Mouse (Mus musculus) kidney, adult 8-10 months (tissue): ENCODE results near the gene Cd3e.
A peak's percentile ranks its signal among the peaks of the same experiment; 100 is the strongest.

Experiments used
- DNase-seq, 2 experiments: peaks; one replicate each; pipeline ENCODE4 v3.0.0; 2022

Gene Cd3e

DNA sequence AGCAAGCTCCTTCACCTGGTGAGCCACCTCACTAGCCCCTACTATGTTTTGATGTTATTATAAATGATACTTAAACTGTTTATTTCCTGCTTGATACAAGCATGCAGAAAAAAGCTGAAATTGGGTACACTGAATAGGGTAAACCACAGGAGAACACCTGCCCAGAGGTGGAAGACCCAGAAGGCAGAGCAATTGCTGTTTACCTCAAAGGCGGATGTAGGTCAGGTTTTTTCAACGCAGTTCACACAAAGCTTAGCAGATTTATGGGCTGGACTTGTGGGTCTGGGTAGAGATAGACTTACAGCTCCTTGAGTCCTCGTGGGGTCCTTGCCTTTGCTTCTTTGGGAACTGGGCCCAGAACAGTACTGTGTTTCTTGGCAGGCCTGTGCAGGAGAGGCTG, 6.4 kb upstream of the Cd3e start:
- no peak for DNase-seq

DNA sequence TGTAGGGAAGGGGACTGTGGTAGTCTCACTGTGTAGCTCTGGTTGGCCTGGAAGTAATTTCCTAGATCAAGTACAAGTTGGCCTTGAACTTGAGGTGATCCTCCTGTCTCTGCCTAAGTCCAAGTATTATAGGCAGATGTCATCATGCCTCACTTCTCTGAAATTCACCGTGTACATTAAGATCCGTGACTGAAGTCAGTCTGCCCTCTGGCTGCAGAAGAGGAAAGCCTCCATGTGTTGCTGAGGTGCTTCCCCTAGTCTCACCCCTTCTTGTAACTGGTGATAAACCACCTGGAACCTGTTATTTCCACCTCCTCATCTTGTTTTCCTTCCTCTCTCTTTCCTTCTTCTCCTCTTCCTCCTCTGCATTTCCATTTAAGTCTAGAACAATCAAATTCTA, 5.5 kb upstream of the Cd3e start:
- DNase-seq, result no peak

DNA sequence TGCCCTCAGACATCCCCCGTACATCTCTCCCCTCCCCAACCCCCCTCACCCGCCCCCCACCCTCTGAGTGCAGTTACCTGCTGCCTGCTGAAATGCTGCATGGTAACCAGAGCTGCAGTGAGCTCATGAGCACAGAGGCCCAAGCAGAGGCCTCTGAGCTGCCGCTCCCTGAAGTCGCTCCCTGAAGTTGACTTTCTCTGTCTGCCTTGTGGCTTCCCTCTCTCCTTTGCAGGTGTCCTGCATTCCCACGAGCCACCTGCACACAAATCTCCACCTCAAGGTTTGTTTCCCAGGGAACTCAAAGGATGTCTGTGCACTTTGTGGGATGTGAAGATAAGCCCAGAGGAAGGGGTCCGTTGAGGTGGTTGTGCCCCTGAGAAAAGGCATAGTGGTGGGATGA, 1.9 kb upstream of the Cd3e start:
- no peak for DNase-seq

DNA sequence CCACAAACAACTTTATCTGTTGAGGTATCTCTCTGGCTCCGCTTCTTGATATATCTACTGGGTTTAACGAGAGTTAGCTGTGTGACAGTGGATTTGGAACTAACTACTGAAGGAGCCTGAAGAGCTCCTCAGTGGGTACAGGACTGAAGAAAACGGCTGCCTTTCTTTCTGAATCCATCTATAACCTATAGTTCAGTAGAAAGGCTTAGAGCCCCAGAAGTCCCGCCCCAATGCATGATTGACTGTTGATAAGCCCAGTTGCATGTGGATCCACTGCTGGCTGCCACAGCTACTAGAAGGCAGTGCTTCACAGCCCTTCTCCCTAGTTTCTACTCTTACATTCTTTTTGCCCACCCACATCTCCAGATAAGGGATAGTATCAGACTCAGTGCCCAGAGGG, 1.0 kb upstream of the Cd3e start:
- DNase-seq, result no peak

DNA sequence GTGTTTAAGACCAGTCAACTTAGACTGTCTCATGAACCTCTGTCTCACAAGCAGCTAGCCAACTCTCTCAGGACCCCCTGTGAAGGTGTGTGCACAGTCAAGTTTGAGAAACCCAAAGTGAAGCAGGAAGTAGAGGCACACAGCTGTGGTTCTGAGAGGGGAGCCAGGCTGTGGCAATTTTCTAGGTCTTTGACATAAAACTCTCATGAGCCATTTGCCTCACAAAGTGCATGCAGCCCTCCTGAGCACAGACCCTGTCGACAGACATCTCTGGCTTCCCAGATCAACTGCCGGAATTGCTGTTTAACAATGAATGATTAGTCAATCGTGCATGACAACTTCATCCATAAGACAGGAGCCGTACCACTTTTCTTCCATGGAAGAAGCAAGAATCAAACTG, 1.1 kb downstream of the Cd3e start:
- DNase-seq, result no peak

DNA sequence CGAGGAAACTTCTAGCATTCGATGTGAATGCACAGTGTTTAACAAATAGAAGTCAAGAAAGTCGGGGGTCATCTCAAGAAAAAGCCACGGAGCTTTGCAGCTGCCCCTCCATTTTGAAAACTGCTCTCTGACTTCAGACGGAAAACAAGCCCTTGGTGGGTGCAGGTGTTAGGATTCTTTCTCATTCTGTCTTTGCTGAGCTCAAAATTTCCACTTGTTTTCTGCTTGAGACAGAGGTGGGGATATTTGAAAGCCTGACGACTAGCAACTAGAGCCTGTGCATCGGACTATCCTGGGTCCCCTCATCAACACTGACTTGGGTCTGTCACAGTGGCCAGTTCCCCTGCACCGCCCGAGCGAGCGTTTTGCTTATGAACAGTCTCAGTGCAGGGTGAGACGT, 2.0 kb downstream of the Cd3e start:
- DNase-seq, result no peak

DNA sequence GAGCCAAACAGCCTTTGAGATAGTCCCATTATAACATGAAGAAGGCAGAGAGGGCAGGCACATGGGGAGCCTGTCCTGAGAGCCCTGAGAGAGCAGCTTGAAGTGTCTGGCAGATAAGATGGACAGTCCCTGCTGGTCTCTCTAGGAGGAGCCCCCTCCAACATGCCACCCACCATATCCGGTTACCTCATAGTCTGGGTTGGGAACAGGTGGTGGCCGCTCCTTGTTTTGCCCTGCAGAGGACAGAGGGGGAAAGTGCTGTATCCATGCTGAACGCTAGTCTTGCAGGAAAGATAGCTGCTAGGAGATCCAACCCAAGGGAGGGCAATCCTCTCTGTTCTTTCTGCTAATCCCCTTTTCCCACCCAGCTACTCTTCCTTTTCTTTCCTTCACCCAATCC, 9.2 kb downstream of the Cd3e start:
- no peak for DNase-seq

DNA sequence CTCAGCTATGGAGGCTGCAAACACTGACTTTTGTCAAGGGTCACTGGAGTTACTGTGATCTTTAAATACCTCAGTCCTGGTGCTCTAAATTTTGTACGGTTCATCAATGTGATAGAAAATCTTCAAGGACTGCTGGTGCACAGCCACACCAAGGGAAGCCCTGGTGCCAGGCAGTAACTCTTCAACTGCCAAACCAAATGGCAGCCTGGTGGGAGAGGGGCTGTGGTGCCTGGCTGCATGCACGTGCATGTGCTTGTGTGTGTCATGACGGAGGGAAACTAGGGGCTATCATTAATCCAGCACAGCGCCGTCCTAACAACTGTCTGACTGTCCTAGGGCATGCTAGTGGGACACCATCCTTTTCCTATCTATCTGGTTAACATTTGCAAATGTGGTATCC, 9.7 kb downstream of the Cd3e start:
- no peak for DNase-seq

DNA sequence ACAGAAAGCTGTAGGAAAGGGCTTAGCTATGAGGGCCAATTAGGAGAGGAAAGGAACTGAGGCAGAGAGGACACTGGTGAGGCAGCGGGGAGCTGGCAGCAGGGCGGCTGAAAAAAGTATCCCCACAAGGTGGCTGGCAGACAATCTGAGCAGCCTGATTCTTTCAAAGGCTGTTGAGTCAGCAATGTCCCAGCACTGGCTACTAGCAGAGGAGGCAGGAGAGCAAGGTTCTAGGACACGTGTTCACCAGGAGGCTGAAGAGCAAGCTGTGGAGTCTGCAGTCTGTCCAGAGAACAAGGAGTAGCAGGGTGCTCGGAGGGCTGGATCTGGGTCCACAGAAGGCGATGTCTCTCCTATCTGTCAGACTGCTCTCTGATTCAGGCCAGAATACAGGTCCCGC, 10.3 kb downstream of the Cd3e start:
- DNase-seq, result peak; percentile 67 to 68

DNA sequence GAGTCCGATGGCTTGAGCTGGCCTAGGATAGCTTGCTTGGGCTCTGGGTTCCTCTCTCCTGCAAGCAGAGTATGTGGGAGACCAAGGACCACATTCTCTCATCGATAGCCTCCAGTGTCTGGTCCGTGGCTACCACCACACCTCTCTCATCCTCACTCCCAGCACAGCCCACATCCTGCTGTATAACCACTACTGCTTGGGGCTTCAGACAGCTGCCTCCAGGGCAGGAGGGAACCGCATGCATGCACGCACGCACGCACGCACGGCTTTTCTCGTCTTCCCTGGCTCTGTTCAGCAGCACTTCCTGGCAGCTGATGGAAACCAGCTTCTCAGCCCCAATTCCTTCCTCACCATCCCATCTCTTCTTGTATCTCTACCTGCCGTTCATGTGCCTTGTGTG, 11.3 kb downstream of the Cd3e start:
- no peak for DNase-seq

DNA sequence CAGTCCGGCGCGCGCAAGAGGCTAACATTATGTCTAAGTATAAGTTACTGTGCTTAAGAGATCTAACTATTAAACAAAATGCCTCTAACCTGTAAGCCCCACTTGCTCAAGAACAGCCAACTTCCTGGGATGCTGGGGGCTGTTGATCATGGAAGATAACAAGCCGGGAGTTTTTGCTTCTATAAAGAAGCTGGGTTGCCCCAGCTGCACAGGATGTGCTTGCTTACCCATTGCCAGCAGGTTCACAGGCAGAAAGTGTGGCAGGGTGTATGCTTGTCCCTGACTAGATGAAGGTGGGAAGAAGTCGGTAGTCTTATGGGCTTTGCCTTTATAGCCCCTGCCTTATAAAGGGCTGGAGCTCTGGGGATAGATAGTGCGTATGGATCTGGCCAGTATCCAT, 12.8 kb downstream of the Cd3e start:
- no peak for DNase-seq

DNA sequence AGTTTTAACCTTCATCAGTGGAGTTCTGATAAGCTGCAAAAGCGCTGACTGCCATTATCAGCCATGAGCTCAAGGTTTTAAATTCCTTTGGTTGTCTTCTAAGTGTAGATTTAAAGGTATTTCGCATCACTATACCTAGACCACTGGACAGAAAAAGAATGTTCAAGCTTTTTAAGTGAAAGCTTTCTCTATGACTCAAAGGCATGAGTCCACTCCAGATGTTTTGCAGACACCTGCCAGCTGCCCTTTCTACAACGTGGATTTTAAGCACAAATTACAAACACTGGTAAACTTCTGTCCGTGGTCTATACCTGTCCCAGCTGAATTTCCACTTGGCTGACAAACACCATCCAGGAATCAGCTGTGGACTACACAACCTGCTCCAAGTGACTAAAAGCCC, 14.5 kb downstream of the Cd3e start:
- DNase-seq, result no peak

DNA sequence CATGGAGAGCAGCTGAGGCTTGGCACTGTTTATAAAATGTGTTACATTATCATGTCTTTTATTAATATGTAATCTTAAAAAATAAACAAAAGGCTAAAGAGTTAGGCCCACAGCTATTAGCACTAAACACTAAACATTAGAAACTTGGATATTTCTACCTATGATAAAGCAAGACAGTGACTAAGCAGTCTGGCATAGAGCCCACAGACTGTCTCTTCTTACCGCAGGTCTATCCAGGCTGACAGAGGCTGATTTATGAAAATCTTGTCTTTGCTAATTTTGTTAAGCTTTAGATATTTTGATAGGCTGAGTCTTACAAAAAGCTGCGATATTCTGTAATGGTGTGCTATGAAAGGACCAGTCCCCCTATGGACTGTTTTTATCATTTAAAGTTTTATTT, 16.2 kb downstream of the Cd3e start:
- DNase-seq, result no peak

DNA sequence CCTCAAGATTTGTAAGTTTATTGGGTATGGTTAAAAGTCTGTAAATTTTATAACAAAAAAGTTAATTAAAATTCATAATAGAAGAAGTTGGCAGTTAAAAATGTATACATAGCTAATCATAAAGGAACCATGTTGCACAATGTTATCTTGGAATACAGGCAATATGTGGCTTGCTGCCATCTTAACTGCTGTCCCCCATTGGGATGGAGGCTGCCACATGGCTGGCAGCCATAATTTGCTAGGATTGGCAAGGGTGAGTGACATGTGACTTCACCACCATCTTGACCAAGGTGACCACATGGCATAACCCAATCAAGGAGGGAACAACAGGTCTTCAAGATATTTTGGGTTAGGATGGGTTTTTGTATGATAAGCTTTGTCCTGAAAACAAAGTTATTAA, 17.2 kb downstream of the Cd3e start:
- DNase-seq, result no peak

DNA sequence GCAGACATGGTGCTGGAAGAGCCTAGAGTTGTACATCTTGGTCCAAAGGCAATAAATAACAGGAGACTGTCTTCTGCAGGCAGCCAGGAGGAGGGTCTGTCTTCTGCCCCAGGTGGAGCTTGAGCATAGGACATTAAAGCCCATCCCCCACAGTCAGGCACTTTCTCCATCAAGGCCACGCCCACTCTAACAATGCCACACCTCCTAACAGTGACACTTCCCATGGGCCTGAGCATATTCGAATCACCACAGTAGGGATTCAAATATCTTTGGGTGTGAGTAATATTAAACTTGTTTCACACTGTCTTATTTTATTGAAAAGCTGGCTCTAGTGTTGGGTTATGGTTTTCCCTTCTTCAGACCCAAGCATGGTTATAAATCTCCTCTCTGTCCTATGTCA, 17.6 kb downstream of the Cd3e start:
- DNase-seq, result no peak

DNA sequence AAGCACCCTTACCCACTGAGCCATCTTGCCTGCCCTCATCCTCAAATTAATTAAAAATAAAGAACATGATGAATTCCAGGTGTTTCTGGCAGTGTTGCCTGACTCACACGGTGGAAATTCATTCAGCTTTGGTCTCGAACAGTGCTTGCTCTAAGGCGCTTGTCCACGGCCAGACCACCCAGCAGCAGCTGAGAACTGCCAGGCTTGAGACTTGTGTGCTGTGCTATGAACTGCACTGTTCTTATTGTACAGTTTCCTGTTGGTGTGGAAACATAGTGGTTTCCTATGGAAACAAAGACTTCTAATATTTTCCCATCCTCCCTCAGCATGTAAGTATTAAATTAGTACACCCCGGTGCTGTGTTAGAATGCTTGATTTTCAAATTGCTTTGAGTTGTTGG, 22.5 kb downstream of the Cd3e start:
- no peak for DNase-seq

DNA sequence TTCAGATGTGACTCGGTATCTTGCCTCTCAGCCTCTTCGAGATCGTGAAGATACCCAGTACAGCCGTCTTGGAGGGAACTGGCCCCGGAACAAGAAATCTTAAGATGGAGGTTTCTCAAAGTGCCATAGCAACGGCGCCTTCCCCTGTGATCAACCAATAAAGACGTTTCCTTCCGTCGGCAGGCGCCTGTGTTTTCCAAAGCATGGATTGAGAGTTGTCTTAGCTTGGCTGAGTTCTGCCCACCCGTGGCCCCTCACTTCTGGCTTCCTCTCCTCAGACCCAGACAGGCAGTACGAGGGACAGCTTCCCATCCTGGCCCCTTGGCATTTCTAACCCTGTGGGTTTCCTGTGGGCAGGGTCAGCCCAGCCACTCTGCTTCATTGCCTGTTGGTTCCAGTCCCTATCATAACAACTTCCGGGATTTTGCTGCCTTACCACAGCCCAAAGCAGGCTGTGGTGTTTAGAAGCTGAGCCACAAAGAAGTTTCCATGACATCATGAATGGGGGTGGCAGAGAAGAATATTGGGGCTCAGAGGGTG, 23.1 kb downstream of the Cd3e start:
- DNase-seq, result no peak

DNA sequence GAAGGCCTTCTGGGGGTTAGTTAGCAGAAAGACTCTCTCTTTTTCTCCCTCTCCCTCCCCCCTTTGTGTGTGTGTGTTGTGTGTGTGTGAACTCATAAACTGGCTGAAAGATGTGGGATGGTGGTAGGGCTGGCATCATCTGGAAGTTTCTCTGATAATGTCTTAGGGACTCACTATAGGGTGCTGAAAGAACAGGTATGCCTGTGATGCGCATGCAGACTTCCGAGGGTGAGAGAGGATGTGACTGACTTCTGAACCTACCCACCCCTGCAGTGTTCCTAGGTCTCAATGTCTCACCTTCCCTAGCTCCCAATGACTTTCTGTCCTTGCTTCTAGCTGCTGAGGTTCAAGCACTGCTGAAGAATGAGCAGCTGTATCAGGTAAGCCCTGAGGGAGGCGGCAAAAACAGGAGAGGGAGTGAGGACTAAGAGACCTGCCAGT, 23.7 kb downstream of the Cd3e start:
- no peak for DNase-seq

DNA sequence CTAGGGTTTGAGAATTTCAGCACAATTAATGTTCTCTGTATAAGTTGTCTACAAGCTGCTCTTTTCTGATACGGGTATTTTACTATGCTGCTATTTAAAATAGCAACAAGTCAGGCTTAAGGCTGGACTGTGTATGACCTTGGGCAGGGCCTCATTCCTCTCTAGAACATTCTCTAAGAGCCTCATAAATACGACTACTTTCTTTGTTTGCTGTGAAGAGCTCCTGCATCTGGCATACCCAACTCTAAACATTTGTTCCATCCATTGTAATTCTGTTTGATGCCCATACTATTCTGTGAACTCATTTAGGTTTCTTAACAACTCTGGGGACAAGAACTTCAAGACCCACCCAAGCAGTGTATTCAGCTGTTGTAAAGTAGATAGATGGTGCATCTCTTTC, 26.4 kb downstream of the Cd3e start:
- DNase-seq, result no peak

DNA sequence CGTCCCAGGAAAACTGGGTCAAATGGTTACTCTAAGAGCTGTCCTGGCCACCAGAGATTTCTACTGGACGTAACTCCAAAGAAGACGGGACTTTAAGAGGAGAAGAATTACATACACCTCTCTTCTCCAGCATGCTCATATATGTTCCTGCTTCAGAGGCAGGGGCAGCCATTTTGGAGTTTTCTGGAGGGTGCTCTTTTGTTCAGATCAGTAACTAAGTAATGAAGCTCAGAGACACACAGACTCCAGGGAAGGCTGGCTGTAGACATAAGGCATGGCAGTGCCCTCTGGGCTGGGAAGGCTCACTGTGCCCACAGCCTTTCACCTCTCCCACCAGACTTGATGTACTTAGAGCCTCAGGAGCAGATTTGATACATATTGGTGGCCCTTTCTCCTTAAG, 26.9 kb downstream of the Cd3e start:
- no peak for DNase-seq

DNA sequence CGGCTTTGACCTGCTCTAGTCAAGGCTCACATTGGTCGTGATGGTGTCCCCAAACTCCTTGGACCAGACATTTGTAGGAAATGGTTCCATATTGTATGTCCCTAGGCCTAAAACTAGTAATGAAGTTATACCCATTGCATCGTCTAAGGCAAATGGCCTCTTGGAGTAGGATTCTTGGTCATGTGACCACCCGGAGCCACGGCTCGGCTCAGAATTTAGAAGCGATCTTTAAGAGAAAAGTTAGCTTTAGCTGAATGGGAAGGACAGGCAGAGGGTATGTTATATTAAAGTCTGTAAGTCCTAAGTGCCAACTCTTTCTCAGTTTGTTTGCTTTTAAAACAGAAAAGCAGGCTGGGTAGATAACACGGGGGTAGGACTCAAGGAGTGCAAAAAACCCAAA, 27.3 kb downstream of the Cd3e start:
- DNase-seq, result no peak

DNA sequence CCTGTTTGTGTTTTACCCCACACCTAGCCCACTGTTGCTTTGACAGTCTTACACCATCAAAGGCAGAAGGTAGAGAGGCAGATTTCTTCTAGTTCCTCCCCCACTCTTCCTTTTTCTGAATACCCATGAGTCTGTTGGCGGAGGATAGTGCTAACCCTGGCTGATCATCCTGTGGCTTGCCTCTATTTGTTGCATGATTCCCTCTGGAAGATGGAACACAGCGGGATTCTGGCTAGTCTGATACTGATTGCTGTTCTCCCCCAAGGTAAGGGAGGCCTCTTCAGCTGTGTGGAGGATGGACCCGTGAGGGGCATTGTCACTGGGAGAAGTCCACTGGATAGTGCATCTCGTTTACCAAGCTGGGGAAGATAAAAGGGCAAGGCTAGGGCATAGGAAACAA, 27.8 kb downstream of the Cd3e start, which contains the start of gene Cd3d:
TSS of gene Cd3d (plus strand) at position 111 of the 400 bp plus-strand sequence.
- no peak for DNase-seq

DNA sequence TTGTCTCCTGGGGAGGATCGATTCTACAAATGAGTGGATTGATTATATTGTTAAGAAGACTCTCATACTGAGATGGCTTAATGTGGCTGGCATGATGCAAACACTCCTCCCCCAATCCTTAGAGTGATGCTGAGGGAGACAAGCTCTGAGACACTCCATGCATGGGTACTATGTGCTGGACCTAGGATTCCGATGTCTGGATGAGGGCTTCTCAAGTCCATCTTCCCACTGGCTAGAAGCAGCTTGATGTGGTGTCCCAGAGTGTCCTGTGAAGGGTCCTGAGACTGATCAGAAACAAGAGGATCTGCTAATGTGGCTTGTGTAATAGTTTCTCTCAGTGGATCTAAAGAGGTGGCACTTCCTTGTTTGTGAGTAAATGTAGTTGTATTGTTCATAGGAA, 28.3 kb downstream of the Cd3e start:
- no peak for DNase-seq

DNA sequence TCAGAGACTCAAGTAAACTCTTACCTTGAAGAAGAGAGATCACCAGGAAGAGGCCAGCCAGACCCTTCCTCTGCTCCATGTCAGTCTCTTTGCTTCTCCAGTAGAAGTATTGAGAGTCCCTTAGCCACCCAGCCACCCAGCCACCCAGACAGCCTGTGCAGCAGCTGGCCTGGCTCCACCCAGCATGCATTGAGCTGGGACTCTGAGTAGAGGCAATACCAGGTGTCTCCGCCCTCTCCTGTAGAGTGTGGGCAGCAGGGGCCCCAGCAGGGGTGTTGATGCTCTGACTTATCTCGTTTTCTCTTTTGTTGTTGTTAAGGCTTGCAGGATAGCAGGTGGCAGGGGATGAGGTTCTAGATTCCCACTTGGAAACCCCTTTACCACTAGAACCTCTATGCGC, 29.2 kb downstream of the Cd3e start, which contains the start of gene Cd3g:
TSS of gene Cd3g (minus strand) at position 190 of the 400 bp plus-strand sequence.
- DNase-seq, result no peak

DNA sequence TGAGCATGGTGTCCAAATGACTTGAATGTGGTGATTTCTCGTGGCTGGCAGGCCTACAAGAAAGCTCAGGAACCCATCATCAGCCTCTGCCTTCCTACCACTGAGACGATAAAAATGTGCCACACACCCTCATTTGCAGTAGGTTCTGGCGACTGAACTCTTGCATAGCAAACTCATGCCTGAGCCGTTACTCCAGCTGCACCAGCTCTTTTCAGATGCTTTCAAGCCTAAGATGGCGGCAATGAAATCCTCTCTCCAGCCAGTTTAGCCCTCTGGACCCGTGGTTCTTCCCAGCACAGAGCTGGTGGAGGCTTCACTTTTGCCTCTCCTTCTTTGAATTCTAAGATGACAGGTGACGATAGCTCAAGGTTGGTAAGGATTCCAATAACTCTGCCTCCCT, 29.6 kb downstream of the Cd3e start:
- no peak for DNase-seq

DNA sequence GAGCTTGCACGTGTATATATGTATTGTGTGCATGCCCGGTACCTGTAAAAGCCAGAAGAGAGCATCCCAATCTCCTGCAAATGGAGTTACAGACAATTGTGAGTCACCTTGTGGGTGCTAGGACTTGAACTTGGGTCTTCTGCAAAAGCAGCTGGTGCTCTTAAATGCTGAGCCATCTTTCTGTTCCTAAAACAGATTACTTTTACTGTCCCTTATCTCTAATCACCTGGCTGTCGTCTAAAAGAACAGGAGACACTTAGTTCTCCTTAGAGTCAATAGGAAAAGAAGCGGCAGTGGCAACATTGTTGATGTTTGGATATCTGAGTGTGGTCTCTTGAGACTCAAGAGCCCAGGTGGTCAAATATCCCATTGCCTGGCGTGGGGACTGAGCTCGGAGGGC, 31.6 kb downstream of the Cd3e start:
- no peak for DNase-seq
